Mouse (Mus musculus) forebrain, embryonic 15.5 days (tissue): ENCODE measurements around the gene Samd1. TPM values are rescaled to one million over a fixed set of nuclear protein-coding genes. Genes with fewer than 3 reads are reported as not detected.

ENCODE experiments used
- ATAC-seq: fragments of 200-750 bp; cut with Nextera tagmentation; replicated peaks from 2 replicates; pipeline ENCODE4 v1.8.0; 2017; ENCODE audit warnings: mild to moderate bottlenecking, moderate TSS enrichment, moderate library complexity
- H3K27ac ChIP-seq: fragments of 300-500 bp; sonication (generic); replicated peaks from 2 replicates; pipeline ENCODE4 v1.5.1; 2015; ENCODE audit warnings: mild to moderate bottlenecking, inconsistent platforms
- H3K27me3 ChIP-seq: fragments of 300-500 bp; sonication (generic); 2 replicates; pipeline ENCODE4 v1.6.1; 2015; ENCODE audit warnings: inconsistent platforms
- H3K36me3 ChIP-seq: fragments of 300-500 bp; sonication (generic); 2 replicates; pipeline ENCODE4 v1.6.1; 2015; ENCODE audit warnings: mild to moderate bottlenecking, inconsistent platforms
- H3K4me1 ChIP-seq: fragments of 300-500 bp; sonication (generic); 2 replicates; pipeline ENCODE4 v1.6.1; 2015; ENCODE audit warnings: inconsistent platforms
- H3K4me2 ChIP-seq: fragments of 300-500 bp; sonication (generic); replicated peaks from 2 replicates; pipeline ENCODE4 v1.6.1; 2015; ENCODE audit warnings: mild to moderate bottlenecking, inconsistent platforms
- H3K4me3 ChIP-seq: fragments of 300-500 bp; sonication (generic); 2 replicates; pipeline ENCODE4 v1.5.1; 2015; ENCODE audit warnings: mild to moderate bottlenecking, inconsistent platforms
- H3K9ac ChIP-seq: fragments of 300-500 bp; sonication (generic); replicated peaks from 2 replicates; pipeline ENCODE4 v1.6.1; 2015; ENCODE audit warnings: mild to moderate bottlenecking, inconsistent platforms
- H3K9me3 ChIP-seq: fragments of 300-500 bp; sonication (generic); 2 replicates; pipeline ENCODE4 v1.6.1; 2016; ENCODE audit warnings: inconsistent platforms
- WGBS: fragments of 180-500 bp; shearing (Covaris S2); methylation state at CpG from one replicate; pipeline ENCODE4 v1.1.7; 2015; ENCODE audit warnings: mixed read lengths; 5-methylcytosine and 5-hydroxymethylcytosine counted together
- polyA plus RNA-seq: library from polyadenylated mRNA; unstranded; fragments of >200 nt; fragmentation: Nextera tagmentation; extraction: Ambion mirVana; gene quantifications from 2 replicates; pipeline ENCODE4 v1.2.1, GENCODE M21; 2015

The Samd1 gene
- polyA plus RNA-seq = 8.5 and 9.5 TPM in 2 replicates

DNA sequence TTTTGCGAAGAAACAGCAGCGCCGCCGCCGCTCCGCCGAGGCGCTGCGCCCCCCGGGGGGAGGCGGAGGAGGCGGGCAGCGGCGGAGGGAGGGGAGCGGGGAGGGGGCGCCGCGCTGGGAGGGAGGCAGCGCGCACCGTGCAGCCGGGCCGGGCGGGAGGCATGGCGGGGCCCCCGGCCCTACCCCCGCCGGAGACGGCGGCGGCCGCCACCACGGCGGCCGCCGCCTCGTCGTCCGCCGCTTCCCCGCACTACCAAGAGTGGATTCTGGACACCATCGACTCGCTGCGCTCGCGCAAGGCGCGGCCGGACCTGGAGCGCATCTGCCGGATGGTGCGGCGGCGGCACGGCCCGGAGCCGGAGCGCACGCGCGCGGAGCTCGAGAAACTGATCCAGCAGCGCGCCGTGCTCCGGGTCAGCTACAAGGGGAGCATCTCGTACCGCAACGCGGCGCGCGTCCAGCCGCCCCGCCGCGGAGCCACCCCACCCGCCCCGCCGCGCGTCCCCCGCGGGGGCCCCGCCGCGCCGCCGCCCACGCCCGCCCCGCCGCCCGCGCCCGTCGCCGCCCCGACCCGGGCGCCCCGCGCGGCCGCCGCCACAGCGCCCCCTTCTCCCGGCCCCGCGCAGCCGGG lies at the start of gene Samd1:
Gene Samd1, plus strand, starts transcription at position 162 of the 631 bp plus-strand sequence.
- 0 out of 2 replicates have a peak, but pooled peaks have one; percentile 7 for ATAC-seq
- peak within 1 kb of the TSS; percentile 94 for H3K27ac ChIP-seq
- H3K36me3 ChIP-seq = peaks cover 29% of the 10 kb centered on the region
- peaks cover 25% of the 10 kb centered on the region for H3K4me1 ChIP-seq
- WGBS = under 1% methylated on average over 58 of the region's 112 CpGs
- peak within 1 kb of the TSS; percentile 76 for H3K4me3 ChIP-seq
- peak within 1 kb of the TSS; percentile 89 for H3K4me2 ChIP-seq
- peaks cover 14% of the 10 kb centered on the region for H3K27me3 ChIP-seq
- H3K9ac ChIP-seq = peak within 1 kb of the TSS; percentile 78
- H3K9me3 ChIP-seq = no peaks in the 10 kb centered on the region

GRCm38 (mm10) chr8:83954749-83955105 lies 42.7 kb upstream of the Samd1 start:
- Histone ChIP-seq H3K9me3 (no peaks in the 10 kb centered on the region), H3K4me1 (peaks cover 24% of the 10 kb centered on the region), H3K27me3 (no peaks in the 10 kb centered on the region), H3K4me3 (peak overlapping the region; percentile 55), H3K27ac (peak overlapping the region; percentile 71), H3K9ac (peak overlapping the region; percentile 44), H3K36me3 (no peaks in the 10 kb centered on the region), H3K4me2 (peak overlapping the region; percentile 91)
- WGBS = 2% methylated on average over 14 of the region's 14 CpGs
- no peak for ATAC-seq

GRCm38 (mm10) chr8:83955106-83955957 lies 42.1 kb upstream of the Samd1 start, which contains the start of the genes Gm10644 and Asf1b:
Gm10644 (minus strand) TSS chr8:83955205.
Asf1b (plus strand) TSS chr8:83955507.
- ATAC-seq = peak; percentile 100
- H3K4me1 ChIP-seq = peaks cover 24% of the 10 kb centered on the region
- H3K36me3 ChIP-seq = no peaks in the 10 kb centered on the region
- H3K4me2 ChIP-seq = peak within 1 kb of the TSS; percentile 91
- WGBS = under 1% methylated on average over 73 of the region's 75 CpGs
- peak within 1 kb of the TSS; percentile 71 for H3K27ac ChIP-seq
- H3K9me3 ChIP-seq = no peaks in the 10 kb centered on the region
- H3K27me3 ChIP-seq = no peaks in the 10 kb centered on the region
- peak within 1 kb of the TSS; percentile 55 for H3K4me3 ChIP-seq
- H3K9ac ChIP-seq = peak within 1 kb of the TSS; percentile 44

DNA sequence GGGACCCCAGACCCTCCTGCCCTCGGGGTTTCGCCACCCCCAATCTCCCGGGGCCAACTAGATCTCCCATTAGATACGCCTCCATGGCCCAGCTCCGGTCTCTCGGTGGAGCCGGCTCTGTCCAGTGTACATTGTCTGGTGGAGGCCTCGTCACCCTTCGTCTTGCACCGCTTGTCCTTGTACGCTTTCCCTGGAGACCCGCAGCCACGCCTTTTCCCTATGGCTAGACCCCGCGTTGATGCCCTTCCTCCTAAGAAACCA lies 41.6 kb upstream of the Samd1 start:
- Histone ChIP-seq H3K9me3 (no peaks in the 10 kb centered on the region), H3K4me3 (peak overlapping the region; percentile 55), H3K27me3 (no peaks in the 10 kb centered on the region), H3K9ac (peak overlapping the region; percentile 36), H3K36me3 (no peaks in the 10 kb centered on the region), H3K4me1 (peaks cover 24% of the 10 kb centered on the region), H3K4me2 (peak overlapping the region; percentile 91), H3K27ac (no peak overlapping the region)
- WGBS = 0% methylated on average over 15 of the region's 15 CpGs
- ATAC-seq = no peak

GRCm38 (mm10) chr8:83956789-83957188 lies 40.7 kb upstream of the Samd1 start:
- H3K9me3 ChIP-seq = no peaks in the 10 kb centered on the region
- no peaks in the 10 kb centered on the region for H3K27me3 ChIP-seq
- peak overlapping the region; percentile 91 for H3K4me2 ChIP-seq
- H3K4me3 ChIP-seq = peak overlapping the region; percentile 55
- H3K36me3 ChIP-seq = no peaks in the 10 kb centered on the region
- no peak overlapping the region for H3K27ac ChIP-seq
- WGBS = 3% methylated on average over 1 of the region's 1 CpGs
- no peak for ATAC-seq
- H3K4me1 ChIP-seq = peaks cover 24% of the 10 kb centered on the region
- H3K9ac ChIP-seq = no peak overlapping the region

- Histone ChIP-seq H3K27ac (no peak overlapping the region), H3K9ac (no peak overlapping the region), H3K9me3 (no peaks in the 10 kb centered on the region), H3K36me3 (peaks cover 6% of the 10 kb centered on the region; the same call in 1 of the 2 replicates), H3K4me2 (no peak overlapping the region), H3K4me3 (no peak overlapping the region), H3K27me3 (no peaks in the 10 kb centered on the region), H3K4me1 (no peaks in the 10 kb centered on the region)
- WGBS = 91% methylated on average over 5 of the region's 5 CpGs
- ATAC-seq = no peak
These were observed 33.3 kb upstream of the Samd1 start for GRCm38 (mm10) chr8:83964015-83964765.

DNA sequence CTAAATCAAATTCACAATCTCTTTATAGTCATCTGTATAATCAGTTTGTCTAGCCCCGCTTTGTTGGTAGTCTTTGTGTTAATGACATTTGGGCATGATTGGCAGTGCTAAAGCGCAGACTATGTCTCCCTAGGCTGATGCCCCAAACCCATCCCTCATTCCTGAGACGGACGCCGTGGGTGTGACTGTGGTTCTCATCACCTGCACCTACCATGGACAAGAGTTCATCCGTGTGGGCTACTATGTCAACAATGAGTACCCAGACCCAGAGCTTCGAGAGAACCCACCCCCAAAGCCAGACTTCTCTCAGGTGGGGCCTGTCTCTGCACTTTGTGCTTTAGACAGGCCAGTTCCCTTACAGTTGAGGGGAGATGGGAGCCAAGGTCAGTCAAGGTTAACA lies 29.8 kb upstream of the Samd1 start:
- Histone ChIP-seq H3K36me3 (peaks cover 6% of the 10 kb centered on the region; the same call in 1 of the 2 replicates), H3K4me2 (no peak overlapping the region), H3K4me3 (no peak overlapping the region), H3K27me3 (no peaks in the 10 kb centered on the region), H3K9me3 (no peaks in the 10 kb centered on the region), H3K27ac (no peak overlapping the region), H3K9ac (no peak overlapping the region), H3K4me1 (peaks cover 7% of the 10 kb centered on the region)
- 97% methylated on average over 7 of the region's 7 CpGs for WGBS
- ATAC-seq = no peak

DNA sequence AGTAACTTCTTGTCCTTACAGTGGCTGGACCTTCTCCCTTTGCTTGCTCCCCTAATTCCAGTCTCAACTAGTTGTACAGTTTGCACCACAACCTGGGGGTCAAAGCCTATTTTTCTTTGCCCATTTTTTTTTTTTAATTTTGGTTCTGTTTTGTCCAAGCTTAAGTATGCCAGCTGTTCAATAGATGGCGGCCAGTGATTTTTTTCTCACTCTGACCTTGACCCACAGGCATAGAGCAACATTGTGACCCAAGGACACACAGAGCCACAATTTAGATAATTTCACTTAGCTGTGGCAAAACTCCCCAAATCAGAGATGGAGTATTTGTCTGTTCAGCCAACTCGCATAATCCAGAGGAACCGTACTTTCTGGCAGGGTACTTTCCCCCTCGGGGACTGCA lies 26.4 kb upstream of the Samd1 start:
- 91% methylated on average over 4 of the region's 4 CpGs for WGBS
- no peaks in the 10 kb centered on the region for H3K9me3 ChIP-seq

DNA sequence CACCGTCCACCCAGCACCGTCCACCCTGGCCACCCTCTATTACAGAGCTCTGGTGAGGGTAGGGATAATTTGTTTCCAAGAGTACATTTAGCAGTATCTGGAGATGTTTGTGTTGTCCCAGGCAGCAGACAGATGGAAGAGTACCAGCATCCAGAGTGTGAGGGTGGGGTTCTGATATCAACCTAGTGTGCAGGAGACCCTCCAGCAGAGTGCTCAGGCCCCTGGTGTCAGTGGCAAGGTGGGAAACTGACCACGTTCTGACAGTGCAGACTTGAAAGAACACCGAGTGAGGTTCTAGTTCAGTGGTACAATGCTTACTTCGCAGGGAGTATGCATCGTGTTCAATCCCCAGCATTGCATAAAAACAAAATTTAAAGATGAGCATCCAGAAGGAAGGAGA lies 25.8 kb upstream of the Samd1 start:
- Histone ChIP-seq H3K27me3 (no peaks in the 10 kb centered on the region), H3K4me3 (peak overlapping the region; percentile 90), H3K9ac (peak overlapping the region; percentile 73), H3K4me2 (peak overlapping the region; percentile 83), H3K9me3 (no peaks in the 10 kb centered on the region), H3K36me3 (peaks cover 6% of the 10 kb centered on the region; the same call in 1 of the 2 replicates), H3K27ac (peak overlapping the region; percentile 69; the same call in 1 of the 2 replicates), H3K4me1 (peaks cover 20% of the 10 kb centered on the region)
- no peak for ATAC-seq
- WGBS = 80% methylated on average over 6 of the region's 6 CpGs

More for the DNA sequence above, 26.4 kb upstream of the Samd1 start:
- Histone ChIP-seq H3K4me2 (no peak overlapping the region), H3K9ac (no peak overlapping the region), H3K36me3 (peaks cover 6% of the 10 kb centered on the region; the same call in 1 of the 2 replicates), H3K27me3 (no peaks in the 10 kb centered on the region), H3K27ac (no peak overlapping the region), H3K4me3 (0 out of 2 replicates have a peak overlapping the region, but pooled peaks have one; percentile 90), H3K4me1 (peaks cover 20% of the 10 kb centered on the region)
- no peak for ATAC-seq

DNA sequence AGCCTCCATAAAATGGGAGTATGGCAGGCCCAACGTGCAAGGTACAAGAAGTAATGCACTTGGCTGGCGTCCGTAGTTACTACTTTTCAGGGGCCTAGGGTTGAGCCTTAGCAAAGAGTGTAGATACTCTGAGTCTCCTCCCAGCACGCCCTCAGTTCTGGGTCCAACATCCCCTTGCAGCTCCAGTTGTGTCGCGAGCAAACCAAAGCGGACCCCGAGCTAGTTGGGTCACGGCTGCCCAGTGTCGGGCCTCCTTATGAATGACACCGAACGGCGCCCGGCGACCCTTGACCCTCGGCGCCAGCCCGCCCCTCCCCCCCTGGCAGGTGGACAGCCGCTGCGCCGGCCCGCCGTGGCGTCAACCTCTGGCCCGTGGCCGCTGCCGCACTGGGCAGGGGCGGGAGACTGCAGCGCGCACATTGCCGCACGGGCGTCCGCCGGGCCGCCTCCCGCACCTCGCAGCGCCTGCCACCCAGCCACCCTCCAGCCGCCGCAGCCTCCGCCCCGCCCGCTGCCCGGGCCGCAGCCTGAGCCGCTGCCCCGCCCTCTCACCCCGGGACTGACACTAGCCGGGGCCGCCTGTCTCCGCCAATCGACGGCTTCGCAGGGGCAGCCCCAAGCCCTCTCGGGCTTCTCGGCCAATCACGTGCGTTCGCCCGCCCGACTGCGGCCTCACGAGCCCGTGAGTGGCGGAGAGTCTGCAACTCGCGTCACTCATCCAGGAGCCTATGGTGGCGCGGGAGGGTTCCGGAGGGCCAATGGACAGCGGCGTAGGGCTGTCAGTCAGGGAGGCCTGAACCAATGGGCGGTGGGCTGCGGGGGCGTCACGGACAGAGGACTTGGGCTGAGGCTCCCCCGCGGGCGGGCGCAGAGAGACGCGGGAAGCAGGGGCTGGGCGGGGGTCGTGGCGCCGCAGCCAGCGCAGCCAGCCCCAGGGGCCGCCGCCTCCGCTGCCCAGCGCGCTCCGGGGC lies 25.0 kb upstream of the Samd1 start, which contains the start of gene Prkaca:
Gene Prkaca, plus strand, starts transcription at position 844 of the 971 bp plus-strand sequence.
- Histone ChIP-seq H3K4me2 (peak within 1 kb of the TSS; percentile 96), H3K9ac (peak within 1 kb of the TSS; percentile 89), H3K27ac (peak within 1 kb of the TSS; percentile 81), H3K4me3 (peak within 1 kb of the TSS; percentile 90), H3K36me3 (peaks cover 6% of the 10 kb centered on the region; the same call in 1 of the 2 replicates), H3K27me3 (no peaks in the 10 kb centered on the region), H3K9me3 (no peaks in the 10 kb centered on the region), H3K4me1 (peaks cover 28% of the 10 kb centered on the region)
- peak; percentile 100 for ATAC-seq
- under 1% methylated on average over 71 of the region's 94 CpGs for WGBS
